Mouse (Mus musculus): ENCODE data around the gene 9530077C05Rik. TPM values are rescaled to one million over a fixed set of nuclear protein-coding genes. Genes with fewer than 3 reads are reported as not detected.

Gene 9530077C05Rik
- polyA plus RNA-seq (2015; fragmentation: Nextera tagmentation; extraction: Ambion mirVana): 1.8 and 2.0 TPM in 2 replicates

GRCm38 (mm10) chr9:22411002-22411857 is at the start of gene 9530077C05Rik:
TSS of gene 9530077C05Rik (plus strand) at chr9:22411513.
- H3K27ac ChIP-seq (replicated peaks): peak within 1 kb of the TSS; percentile 19; the same call in 1 of the 2 replicates
- WGBS (ENCODE audit: insufficient replicate concordance): 1% methylated on average over 43 of the region's 43 CpGs
- peak; percentile 98 for ATAC-seq (ENCODE audit: insufficient read depth)
- no peaks in the 10 kb centered on the region for H3K27me3 ChIP-seq
- no peaks in the 10 kb centered on the region for H3K36me3 ChIP-seq (replicated peaks)
- peak within 1 kb of the TSS; percentile 62 for H3K9ac ChIP-seq
- no peaks in the 10 kb centered on the region for H3K9me3 ChIP-seq (replicated peaks)
- H3K4me3 ChIP-seq (replicated peaks): peak within 1 kb of the TSS; percentile 67
- peak within 1 kb of the TSS; percentile 92 for H3K4me2 ChIP-seq
- H3K4me1 ChIP-seq (replicated peaks): peaks cover 11% of the 10 kb centered on the region

GRCm38 (mm10) chr9:22366221-22366620 is 45.1 kb upstream of the 9530077C05Rik start:
- H3K9me3 ChIP-seq (replicated peaks): no peaks in the 10 kb centered on the region
- H3K4me3 ChIP-seq (replicated peaks): no peak overlapping the region
- no peaks in the 10 kb centered on the region for H3K27me3 ChIP-seq
- no peak for ATAC-seq (ENCODE audit: insufficient read depth)
- H3K4me2 ChIP-seq: no peak overlapping the region
- no peak overlapping the region for H3K27ac ChIP-seq (replicated peaks)
- peaks cover 96% of the 10 kb centered on the region for H3K36me3 ChIP-seq (replicated peaks)
- no peak overlapping the region for H3K9ac ChIP-seq
- no peaks in the 10 kb centered on the region for H3K4me1 ChIP-seq (replicated peaks)
- 34% methylated on average over 2 of the region's 2 CpGs for WGBS (ENCODE audit: insufficient replicate concordance)

- no peak overlapping the region for H3K4me3 ChIP-seq (replicated peaks)
- no peaks in the 10 kb centered on the region for H3K4me1 ChIP-seq (replicated peaks)
- WGBS (ENCODE audit: insufficient replicate concordance): 75% methylated on average over 10 of the region's 10 CpGs
- ATAC-seq (ENCODE audit: insufficient read depth): no peak
- peaks cover 96% of the 10 kb centered on the region for H3K36me3 ChIP-seq (replicated peaks)
- H3K9ac ChIP-seq: no peak overlapping the region
- H3K27me3 ChIP-seq: no peaks in the 10 kb centered on the region
- H3K9me3 ChIP-seq (replicated peaks): no peaks in the 10 kb centered on the region
- H3K4me2 ChIP-seq: no peak overlapping the region
- H3K27ac ChIP-seq (replicated peaks): no peak overlapping the region
Measured at GRCm38 (mm10) chr9:22366621-22367020, 44.7 kb upstream of the 9530077C05Rik start.

- 0 out of 2 replicates have a peak overlapping the region, but pooled peaks have one; percentile 16 for H3K27ac ChIP-seq (replicated peaks)
- ATAC-seq (ENCODE audit: insufficient read depth): no peak
- H3K9ac ChIP-seq: no peak overlapping the region
- H3K27me3 ChIP-seq: no peaks in the 10 kb centered on the region
- no peak overlapping the region for H3K4me2 ChIP-seq
- H3K4me3 ChIP-seq (replicated peaks): no peak overlapping the region
- peaks cover 96% of the 10 kb centered on the region for H3K36me3 ChIP-seq (replicated peaks)
- no peaks in the 10 kb centered on the region for H3K9me3 ChIP-seq (replicated peaks)
- no peaks in the 10 kb centered on the region for H3K4me1 ChIP-seq (replicated peaks)
- 91% methylated on average over 6 of the region's 6 CpGs for WGBS (ENCODE audit: insufficient replicate concordance)
Measured at GRCm38 (mm10) chr9:22368030-22368429, 43.3 kb upstream of the 9530077C05Rik start.

GRCm38 (mm10) chr9:22372760-22373159 is 38.6 kb upstream of the 9530077C05Rik start:
- no peaks in the 10 kb centered on the region for H3K9me3 ChIP-seq (replicated peaks)
- H3K36me3 ChIP-seq (replicated peaks): peaks cover 90% of the 10 kb centered on the region
- no peak overlapping the region for H3K9ac ChIP-seq
- H3K4me2 ChIP-seq: no peak overlapping the region
- 91% methylated on average over 4 of the region's 4 CpGs for WGBS (ENCODE audit: insufficient replicate concordance)
- H3K4me1 ChIP-seq (replicated peaks): no peaks in the 10 kb centered on the region
- no peaks in the 10 kb centered on the region for H3K27me3 ChIP-seq
- no peak for ATAC-seq (ENCODE audit: insufficient read depth)
- no peak overlapping the region for H3K27ac ChIP-seq (replicated peaks)
- no peak overlapping the region for H3K4me3 ChIP-seq (replicated peaks)

GRCm38 (mm10) chr9:22376086-22376485 is 35.2 kb upstream of the 9530077C05Rik start:
- peaks cover 93% of the 10 kb centered on the region for H3K36me3 ChIP-seq (replicated peaks)
- H3K27me3 ChIP-seq: no peaks in the 10 kb centered on the region
- H3K4me1 ChIP-seq (replicated peaks): no peaks in the 10 kb centered on the region
- 89% methylated on average over 5 of the region's 5 CpGs for WGBS (ENCODE audit: insufficient replicate concordance)
- H3K9ac ChIP-seq: no peak overlapping the region
- no peak for ATAC-seq (ENCODE audit: insufficient read depth)
- H3K4me2 ChIP-seq: no peak overlapping the region
- no peak overlapping the region for H3K4me3 ChIP-seq (replicated peaks)
- H3K27ac ChIP-seq (replicated peaks): no peak overlapping the region
- H3K9me3 ChIP-seq (replicated peaks): no peaks in the 10 kb centered on the region

GRCm38 (mm10) chr9:22385890-22386289 is 25.4 kb upstream of the 9530077C05Rik start:
- 64% methylated on average over 2 of the region's 2 CpGs for WGBS (ENCODE audit: insufficient replicate concordance)
- H3K4me1 ChIP-seq (replicated peaks): peaks cover 45% of the 10 kb centered on the region
- H3K27me3 ChIP-seq: no peaks in the 10 kb centered on the region
- peak overlapping the region; percentile 54 for H3K4me2 ChIP-seq
- no peak for ATAC-seq (ENCODE audit: insufficient read depth)
- peaks cover 45% of the 10 kb centered on the region for H3K36me3 ChIP-seq (replicated peaks)
- peak overlapping the region; percentile 41; the same call in 1 of the 2 replicates for H3K4me3 ChIP-seq (replicated peaks)
- H3K9ac ChIP-seq: no peak overlapping the region
- H3K9me3 ChIP-seq (replicated peaks): no peaks in the 10 kb centered on the region
- no peak overlapping the region for H3K27ac ChIP-seq (replicated peaks)

- Histone ChIP-seq H3K4me3 (replicated peaks) (peak overlapping the region; percentile 91), H3K27me3 (no peaks in the 10 kb centered on the region), H3K27ac (replicated peaks) (peak overlapping the region; percentile 96), H3K9ac (peak overlapping the region; percentile 98), H3K9me3 (replicated peaks) (no peaks in the 10 kb centered on the region), H3K36me3 (replicated peaks) (peaks cover 25% of the 10 kb centered on the region), H3K4me2 (peak overlapping the region; percentile 97), H3K4me1 (replicated peaks) (peaks cover 45% of the 10 kb centered on the region)
- 7% methylated on average over 6 of the region's 6 CpGs for WGBS (ENCODE audit: insufficient replicate concordance)
- ATAC-seq (ENCODE audit: insufficient read depth): no peak
Measured at GRCm38 (mm10) chr9:22387901-22388300, 23.4 kb upstream of the 9530077C05Rik start.

GRCm38 (mm10) chr9:22388401-22388980 is 22.8 kb upstream of the 9530077C05Rik start:
- peak overlapping the region; percentile 96 for H3K27ac ChIP-seq (replicated peaks)
- H3K9ac ChIP-seq: peak overlapping the region; percentile 98
- peak overlapping the region; percentile 97 for H3K4me2 ChIP-seq
- H3K27me3 ChIP-seq: no peaks in the 10 kb centered on the region
- peaks cover 19% of the 10 kb centered on the region for H3K36me3 ChIP-seq (replicated peaks)
- peak; percentile 78 for ATAC-seq (ENCODE audit: insufficient read depth)
- WGBS (ENCODE audit: insufficient replicate concordance): under 1% methylated on average over 41 of the region's 41 CpGs
- H3K4me1 ChIP-seq (replicated peaks): peaks cover 45% of the 10 kb centered on the region
- H3K4me3 ChIP-seq (replicated peaks): peak overlapping the region; percentile 91
- no peaks in the 10 kb centered on the region for H3K9me3 ChIP-seq (replicated peaks)

GRCm38 (mm10) chr9:22389021-22389476 is 22.3 kb upstream of the 9530077C05Rik start, which contains the start of gene Anln:
TSS of gene Anln (minus strand) at chr9:22389188.
- peak within 1 kb of the TSS; percentile 96 for H3K27ac ChIP-seq (replicated peaks)
- no peaks in the 10 kb centered on the region for H3K27me3 ChIP-seq
- peaks cover 44% of the 10 kb centered on the region for H3K4me1 ChIP-seq (replicated peaks)
- peak within 1 kb of the TSS; percentile 97 for H3K4me2 ChIP-seq
- H3K36me3 ChIP-seq (replicated peaks): peaks cover 13% of the 10 kb centered on the region
- H3K4me3 ChIP-seq (replicated peaks): peak within 1 kb of the TSS; percentile 91
- peak within 1 kb of the TSS; percentile 98 for H3K9ac ChIP-seq
- under 1% methylated on average over 44 of the region's 44 CpGs for WGBS (ENCODE audit: insufficient replicate concordance)
- no peaks in the 10 kb centered on the region for H3K9me3 ChIP-seq (replicated peaks)
- ATAC-seq (ENCODE audit: insufficient read depth): peak; percentile 95

- peak overlapping the region; percentile 91 for H3K4me3 ChIP-seq (replicated peaks)
- peaks cover 10% of the 10 kb centered on the region for H3K36me3 ChIP-seq (replicated peaks)
- no peak for ATAC-seq (ENCODE audit: insufficient read depth)
- H3K27me3 ChIP-seq: no peaks in the 10 kb centered on the region
- peaks cover 40% of the 10 kb centered on the region for H3K4me1 ChIP-seq (replicated peaks)
- WGBS (ENCODE audit: insufficient replicate concordance): 37% methylated on average over 6 of the region's 6 CpGs
- peak overlapping the region; percentile 97 for H3K4me2 ChIP-seq
- H3K9ac ChIP-seq: peak overlapping the region; percentile 98
- H3K27ac ChIP-seq (replicated peaks): peak overlapping the region; percentile 96
- H3K9me3 ChIP-seq (replicated peaks): no peaks in the 10 kb centered on the region
Measured at GRCm38 (mm10) chr9:22389736-22390245, 21.5 kb upstream of the 9530077C05Rik start.
